In genomic region chr9:63568808-63569207, GRCm38 (mm10) we compare ENCODE assay signal across 11 mouse cellular contexts. TPM values are rescaled to one million over a fixed set of nuclear protein-coding genes. Genes with fewer than 3 reads are reported as not detected.
DNase-seq lines count a peak whose midpoint lies in the region; ATAC-seq lines count a peak whose summit lies in the region.
"Had no signal": no experiment of that assay in that cellular context is flagged by ENCODE, and none has a peak within 500 bp of the region (broad histone marks: within the 10 kb centered on the region; RNA-seq: fewer than 3 reads in every experiment).

No protein-coding gene starts in this region.

- ATAC-seq in liver, embryonic 11.5 days (replicated peaks; ENCODE audit: low FRiP score) = no peak
- no peak for ATAC-seq in embryonic facial prominence, embryonic 11.5 days (replicated peaks; ENCODE audit: insufficient number of reproducible peaks, low FRiP score, low TSS enrichment, low read depth)
- 0 out of 2 replicates have a peak, but pooled peaks have one; percentile 42 for ATAC-seq in hindbrain, embryonic 16.5 days
- ATAC-seq in cerebellum, adult (ENCODE audit: insufficient number of reproducible peaks, low FRiP score, low TSS enrichment) = no peak

- no peaks in the 10 kb centered on the region for H3K27me3 ChIP-seq in liver, embryonic 11.5 days (replicated peaks; ENCODE audit: control insufficient read depth, insufficient read depth, low read length)
- no peaks in the 10 kb centered on the region for H3K27me3 ChIP-seq in embryonic facial prominence, embryonic 11.5 days (ENCODE audit: control insufficient read depth, insufficient read depth, low read length)
- no peaks in the 10 kb centered on the region for H3K27me3 ChIP-seq in hindbrain, embryonic 16.5 days (replicated peaks; ENCODE audit: control insufficient read depth, insufficient read depth, low read length)

- no peak overlapping the region for H3K27ac ChIP-seq in liver, embryonic 11.5 days (ENCODE audit: low read depth, low read length)
- H3K27ac ChIP-seq in embryonic facial prominence, embryonic 11.5 days (replicated peaks; ENCODE audit: low read depth, low read length) = no peak overlapping the region
- no peak overlapping the region for H3K27ac ChIP-seq in hindbrain, embryonic 16.5 days (ENCODE audit: low read depth, low read length)
- H3K27ac ChIP-seq: left cerebral cortex, adult 2 months had no signal

- H3K4me2 ChIP-seq in liver, embryonic 11.5 days = no peak overlapping the region
- no peak overlapping the region for H3K4me2 ChIP-seq in embryonic facial prominence, embryonic 11.5 days (ENCODE audit: low read depth, low read length)
- H3K4me2 ChIP-seq in hindbrain, embryonic 16.5 days (ENCODE audit: low read length) = no peak overlapping the region; the same call in 1 of the 2 replicates

- 45% methylated on average over 8 of the region's 8 CpGs for WGBS in liver, embryonic 11.5 days
- 13% methylated on average over 8 of the region's 8 CpGs for WGBS in embryonic facial prominence, embryonic 11.5 days
- WGBS in hindbrain, embryonic 16.5 days = 17% methylated on average over 8 of the region's 8 CpGs

- H3K9me3 ChIP-seq in liver, embryonic 11.5 days (ENCODE audit: control insufficient read depth, low read length) = no peaks in the 10 kb centered on the region
- no peaks in the 10 kb centered on the region for H3K9me3 ChIP-seq in embryonic facial prominence, embryonic 11.5 days (replicated peaks; ENCODE audit: control insufficient read depth, low read length)
- H3K9me3 ChIP-seq in hindbrain, embryonic 16.5 days (ENCODE audit: control insufficient read depth, low read length) = no peaks in the 10 kb centered on the region

- H3K9ac ChIP-seq in liver, embryonic 11.5 days (ENCODE audit: low read depth, low read length) = no peak overlapping the region
- H3K9ac ChIP-seq in embryonic facial prominence, embryonic 11.5 days (replicated peaks; ENCODE audit: low read length) = no peak overlapping the region
- H3K9ac ChIP-seq in hindbrain, embryonic 16.5 days (ENCODE audit: low read depth, low read length) = no peak overlapping the region

- peak; percentile 25 for DNase-seq in liver
- DNase-seq in liver, embryonic 11.5 days (ENCODE audit: low spot score) = no peak
- peak; percentile 19 for DNase-seq in adrenal gland, postnatal 25 days
- peak; percentile 49 for DNase-seq in embryonic facial prominence, embryonic 11.5 days (ENCODE audit: low spot score)
- no peak for DNase-seq in layer of hippocampus, adult 9-10 months (ENCODE audit: low spot score)
- DNase-seq in cerebellum, adult 11 months = no peak
- DNase-seq: thymus, postnatal 25 days had no signal

- H3K4me1 ChIP-seq in liver, embryonic 11.5 days (replicated peaks; ENCODE audit: control insufficient read depth, insufficient read depth, low read length) = no peaks in the 10 kb centered on the region
- peaks cover under 1% of the 10 kb centered on the region; the same call in 1 of the 2 replicates for H3K4me1 ChIP-seq in embryonic facial prominence, embryonic 11.5 days (ENCODE audit: control insufficient read depth, insufficient read depth, low read length)
- peaks cover 10% of the 10 kb centered on the region for H3K4me1 ChIP-seq in hindbrain, embryonic 16.5 days (ENCODE audit: control insufficient read depth, insufficient read depth, low read depth, low read length)

- H3K4me3 ChIP-seq in liver, embryonic 11.5 days (ENCODE audit: low read depth, low read length) = no peak overlapping the region
- no peak overlapping the region for H3K4me3 ChIP-seq in embryonic facial prominence, embryonic 11.5 days (ENCODE audit: low read depth, low read length)
- no peak overlapping the region for H3K4me3 ChIP-seq in hindbrain, embryonic 16.5 days (ENCODE audit: low read length)
- H3K4me3 ChIP-seq: erythroblast, embryonic 14.5 days; left cerebral cortex, adult 2 months had no signal

- no peaks in the 10 kb centered on the region for H3K36me3 ChIP-seq in liver, embryonic 11.5 days (ENCODE audit: control insufficient read depth, insufficient read depth, low read length)
- H3K36me3 ChIP-seq in embryonic facial prominence, embryonic 11.5 days (replicated peaks; ENCODE audit: control insufficient read depth, insufficient read depth, low read depth, low read length) = no peaks in the 10 kb centered on the region
- no peaks in the 10 kb centered on the region for H3K36me3 ChIP-seq in hindbrain, embryonic 16.5 days (ENCODE audit: control insufficient read depth, insufficient read depth, low read length)

RNA-seq across cellular contexts. Expression of gene Iqch, which starts 33.5 kb away (rescaled TPM):
- polyA plus RNA-seq in liver, embryonic 11.5 days (2014; fragmentation: Nextera tagmentation; extraction: Ambion mirVana) = 0.05 TPM in 1 of 2 replicates, not detected in the other
- 0.15 TPM in 1 of 2 replicates, not detected in the other for total RNA-seq in adrenal gland, postnatal 25 days (2021)
- polyA plus RNA-seq in embryonic facial prominence, embryonic 11.5 days (2014; fragmentation: Nextera tagmentation; extraction: Ambion mirVana) = 0.17 TPM in 1 of 2 replicates, not detected in the other
- 0.14 and 0.16 TPM in 2 replicates for polyA plus RNA-seq in hindbrain, embryonic 16.5 days (2015; fragmentation: Nextera tagmentation; extraction: Ambion mirVana)
- total RNA-seq: left cerebral cortex, adult 2 months had no signal
- polyA plus RNA-seq: erythroblast, embryonic 14.5 days had no signal

RNA-seq across cellular contexts. Expression of gene Aagab, which starts 33.7 kb away (rescaled TPM):
- 27.7 and 32.4 TPM in 2 replicates for polyA plus RNA-seq in liver, embryonic 11.5 days (2014; fragmentation: Nextera tagmentation; extraction: Ambion mirVana)
- 26.6 and 33.1 TPM in 2 replicates for total RNA-seq in adrenal gland, postnatal 25 days (2021)
- polyA plus RNA-seq in embryonic facial prominence, embryonic 11.5 days (2014; fragmentation: Nextera tagmentation; extraction: Ambion mirVana) = 33.5 and 37.4 TPM in 2 replicates
- 63.4 and 66.0 TPM in 2 replicates for polyA plus RNA-seq in hindbrain, embryonic 16.5 days (2015; fragmentation: Nextera tagmentation; extraction: Ambion mirVana)

Comparison
In these comparisons a context has a peak if more than half of its experiments do, and no peak if none do; other contexts are left out.
1. DNase-seq: peak in liver (single experiment), adrenal gland, postnatal 25 days (single experiment) and embryonic facial prominence, embryonic 11.5 days (single experiment); none in liver, embryonic 11.5 days (single experiment), layer of hippocampus, adult 9-10 months (single experiment) and cerebellum, adult 11 months (single experiment).